In genomic region chr15:3286032-3286431, GRCm38 (mm10) we compare ENCODE assay signal across 25 mouse cellular contexts. TPM values are rescaled to one million over a fixed set of nuclear protein-coding genes. Genes with fewer than 3 reads are reported as not detected.
"Had no signal": no experiment of that assay in that cellular context is flagged by ENCODE, and none has a peak within 500 bp of the region (broad histone marks: within the 10 kb centered on the region; RNA-seq: fewer than 3 reads in every experiment).

No protein-coding gene starts in this region.

- H3K4me2 ChIP-seq: heart, embryonic 12.5 days; hindbrain, embryonic 12.5 days; hindbrain, embryonic 14.5 days; kidney, embryonic 15.5 days; limb, embryonic 13.5 days; limb, embryonic 15.5 days had no signal

- H3K36me3 ChIP-seq: heart, embryonic 10.5 days; heart, embryonic 12.5 days; hindbrain, embryonic 10.5 days; hindbrain, embryonic 12.5 days; kidney, embryonic 15.5 days; limb, embryonic 13.5 days; limb, embryonic 15.5 days had no signal

- H3K9me3 ChIP-seq: heart, embryonic 10.5 days; heart, embryonic 12.5 days; hindbrain, embryonic 10.5 days; hindbrain, embryonic 12.5 days; kidney, embryonic 15.5 days; limb, embryonic 13.5 days; limb, embryonic 15.5 days had no signal

- H3K4me3 ChIP-seq: gastrocnemius, adult 2 months; heart, embryonic 10.5 days; heart, embryonic 12.5 days; hindbrain, embryonic 10.5 days; hindbrain, embryonic 12.5 days; kidney, embryonic 15.5 days; limb, embryonic 13.5 days; limb, embryonic 15.5 days had no signal

- DNase-seq: gastrocnemius, adult 2 months; gastrocnemius, postnatal 10 days; gastrocnemius, postnatal 25 days; heart, adult 18-20 months; heart, postnatal 10 days; heart, postnatal 4 days; kidney, adult 11 months; kidney, adult 2 months; kidney, adult 9 months; kidney, postnatal 14 days; kidney, postnatal 36 days; layer of hippocampus, adult 9-11 months; layer of hippocampus, postnatal 36 days; left cerebral cortex, postnatal 4 days had no signal

- H3K9ac ChIP-seq: heart, embryonic 12.5 days; hindbrain, embryonic 12.5 days; hindbrain, embryonic 14.5 days; kidney, embryonic 15.5 days; limb, embryonic 13.5 days; limb, embryonic 15.5 days had no signal

- H3K27ac ChIP-seq: gastrocnemius, adult 2 months; heart, embryonic 10.5 days; hindbrain, embryonic 10.5 days; hindbrain, embryonic 12.5 days; hindbrain, embryonic 14.5 days; kidney, embryonic 15.5 days; kidney, postnatal 0 days; limb, embryonic 13.5 days; limb, embryonic 15.5 days had no signal

- ATAC-seq: hindbrain, embryonic 16.5 days; inflammation-experienced regulatory T-cells, adult 6 months had no signal

- H3K4me1 ChIP-seq: heart, embryonic 10.5 days; heart, embryonic 12.5 days; hindbrain, embryonic 10.5 days; hindbrain, embryonic 12.5 days; kidney, embryonic 15.5 days; limb, embryonic 13.5 days; limb, embryonic 15.5 days had no signal

- H3K27me3 ChIP-seq: heart, embryonic 12.5 days; hindbrain, embryonic 12.5 days; kidney, embryonic 15.5 days; limb, embryonic 13.5 days; limb, embryonic 15.5 days had no signal

RNA-seq across cellular contexts. Expression of gene Ccdc152, which starts 17.3 kb away (rescaled TPM):
- polyA plus RNA-seq: heart, embryonic 10.5 days; hindbrain, embryonic 10.5 days; hindbrain, embryonic 12.5 days; kidney, embryonic 15.5 days had no signal
